Mouse (Mus musculus) heart, embryonic 16.5 days (tissue): ENCODE results near the gene Chic1. TPM values are rescaled to one million over a fixed set of nuclear protein-coding genes. Genes with fewer than 3 reads are reported as not detected.

Experiments
- ATAC-seq: fragments of 200-750 bp; cut with Nextera tagmentation; replicated peaks from 2 replicates; pipeline ENCODE4 v1.8.0; 2017; ENCODE audit warnings: moderate number of reproducible peaks; ENCODE audit not compliant: insufficient read depth, low FRiP score; ENCODE audit errors: extremely low read depth
- H3K27ac ChIP-seq: fragments of 300-500 bp; sonication (generic); 2 replicates; pipeline ENCODE4 v1.5.1; 2014; ENCODE audit warnings: mild to moderate bottlenecking, low read length, control low read depth, moderate library complexity
- H3K27me3 ChIP-seq: fragments of 300-500 bp; sonication (generic); 2 replicates; pipeline ENCODE4 v1.6.1; 2014; ENCODE audit warnings: low read length, mixed read lengths; ENCODE audit not compliant: control insufficient read depth, insufficient read depth
- H3K36me3 ChIP-seq: fragments of 300-500 bp; sonication (generic); 2 replicates; pipeline ENCODE4 v1.6.1; 2014; ENCODE audit not compliant: control insufficient read depth, insufficient read depth
- H3K4me1 ChIP-seq: fragments of 300-500 bp; sonication (generic); 2 replicates; pipeline ENCODE4 v1.6.1; 2014; ENCODE audit warnings: low read length, mixed read lengths; ENCODE audit not compliant: control insufficient read depth, insufficient read depth
- H3K4me2 ChIP-seq: fragments of 300-500 bp; sonication (generic); 2 replicates; pipeline ENCODE4 v1.6.1; 2014; ENCODE audit warnings: low read depth, mild to moderate bottlenecking, control low read depth, low read length
- H3K4me3 ChIP-seq: fragments of 300-500 bp; sonication (generic); 2 replicates; pipeline ENCODE4 v1.5.1; 2014; ENCODE audit warnings: mild to moderate bottlenecking, control low read depth, low read length
- H3K9ac ChIP-seq: fragments of 300-500 bp; sonication (generic); 2 replicates; pipeline ENCODE4 v1.6.1; 2014; ENCODE audit warnings: low read length, control low read depth
- H3K9me3 ChIP-seq: fragments of 300-500 bp; sonication (generic); replicated peaks from 2 replicates; pipeline ENCODE4 v1.6.1; 2016; ENCODE audit warnings: low read length; ENCODE audit not compliant: control insufficient read depth
- WGBS: fragments of 180-500 bp; shearing (Covaris S2); extraction: QIAGEN DNeasy Blood & Tissue Kit; methylation state at CpG from one replicate; pipeline ENCODE4 v1.1.7; 2014; 5-methylcytosine and 5-hydroxymethylcytosine counted together
- polyA plus RNA-seq: library from polyadenylated mRNA; unstranded; fragments of >200 nt; fragmentation: Nextera tagmentation; extraction: Ambion mirVana; gene quantifications from 2 replicates; pipeline ENCODE4 v1.2.1, GENCODE M21; 2015

Gene Chic1
- polyA plus RNA-seq, 1 experiment from 2014 or later, result 1.9 TPM

DNA sequence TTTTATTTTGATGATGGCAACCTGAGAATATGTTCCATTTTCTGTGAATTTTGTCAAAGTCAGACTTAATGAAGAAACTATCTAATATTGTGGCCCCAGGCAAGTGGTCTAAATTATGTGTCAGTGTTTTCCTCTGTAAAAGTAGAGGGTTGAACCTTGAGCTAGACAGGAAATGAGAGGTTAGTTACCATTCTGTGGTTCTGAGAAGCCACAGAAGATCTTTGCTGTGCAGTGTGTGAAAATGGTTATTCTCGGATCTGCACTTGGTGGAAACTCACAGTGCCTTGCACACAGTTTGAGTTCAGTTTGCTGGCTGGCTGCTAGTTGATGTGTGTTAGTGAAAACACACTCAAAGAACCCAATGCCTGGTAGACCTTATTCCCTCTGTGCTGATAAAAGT lies 37.6 kb downstream of the Chic1 start:
- Histone ChIP-seq H3K27me3 (peaks cover 28% of the 10 kb centered on the region), H3K4me3 (no peak overlapping the region), H3K4me2 (no peak overlapping the region), H3K9me3 (no peaks in the 10 kb centered on the region), H3K4me1 (no peaks in the 10 kb centered on the region), H3K27ac (no peak overlapping the region), H3K36me3 (no peaks in the 10 kb centered on the region), H3K9ac (no peak overlapping the region)
- no peak for ATAC-seq
- 53% methylated on average over 1 of the region's 1 CpGs for WGBS

DNA sequence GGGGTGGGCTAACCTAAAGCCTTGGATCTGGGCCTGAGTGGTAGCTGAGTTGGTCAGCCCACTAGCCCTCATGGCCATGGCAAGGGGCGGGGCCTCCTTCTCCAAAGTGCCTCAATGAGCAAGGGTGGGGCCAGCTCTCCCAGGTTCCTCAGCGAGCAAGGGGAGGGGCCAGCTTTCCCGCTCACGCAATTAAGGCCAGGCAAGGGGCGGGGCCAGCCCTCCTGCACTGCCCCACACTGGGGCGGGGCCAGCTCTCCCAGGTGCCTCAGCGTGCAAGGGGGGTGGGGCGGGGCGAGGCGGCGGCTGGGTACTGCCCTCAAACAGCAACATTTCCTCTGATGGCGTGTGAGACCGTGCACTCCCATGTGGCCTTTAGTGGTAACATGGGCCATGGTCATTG lies 48.7 kb downstream of the Chic1 start:
- WGBS, result 44% methylated on average over 13 of the region's 13 CpGs
- H3K9me3 ChIP-seq, result no peaks in the 10 kb centered on the region
- H3K9ac ChIP-seq, result no peak overlapping the region
- ATAC-seq, result no peak
- no peaks in the 10 kb centered on the region for H3K4me1 ChIP-seq
- H3K4me2 ChIP-seq, result no peak overlapping the region
- H3K27me3 ChIP-seq, result peaks cover 28% of the 10 kb centered on the region
- no peak overlapping the region for H3K27ac ChIP-seq
- no peaks in the 10 kb centered on the region for H3K36me3 ChIP-seq
- no peak overlapping the region for H3K4me3 ChIP-seq

DNA sequence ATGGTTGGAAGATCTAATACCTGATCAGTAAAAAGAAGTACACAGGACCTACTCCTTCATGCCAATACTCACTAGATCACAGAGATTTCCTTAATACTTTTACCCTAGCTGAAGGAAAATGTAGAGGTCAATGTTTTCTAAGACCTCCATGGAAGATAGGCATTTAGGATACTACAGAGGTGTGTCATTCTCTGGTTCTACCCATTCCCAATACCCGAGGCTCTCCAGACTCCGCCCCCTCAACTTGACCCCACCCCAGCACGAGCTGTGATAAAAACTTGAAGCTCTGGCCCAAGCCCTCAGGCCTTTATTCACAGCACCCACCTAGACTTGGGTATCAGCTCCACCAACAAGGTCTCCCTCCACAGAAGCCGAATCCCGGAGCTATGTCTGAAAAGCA lies 57.9 kb downstream of the Chic1 start, which contains the start of gene Tsx:
Gene Tsx, plus strand, starts transcription at position 301 of the 400 bp plus-strand sequence.
- peaks cover 42% of the 10 kb centered on the region for H3K27me3 ChIP-seq
- no peaks in the 10 kb centered on the region for H3K9me3 ChIP-seq
- no peak for ATAC-seq
- no peak within 1 kb of the TSS for H3K9ac ChIP-seq
- no peaks in the 10 kb centered on the region for H3K36me3 ChIP-seq
- H3K4me2 ChIP-seq, result no peak within 1 kb of the TSS
- no peak within 1 kb of the TSS for H3K27ac ChIP-seq
- no peak within 1 kb of the TSS for H3K4me3 ChIP-seq
- H3K4me1 ChIP-seq, result no peaks in the 10 kb centered on the region
- WGBS, result 71% methylated on average over 5 of the region's 5 CpGs

DNA sequence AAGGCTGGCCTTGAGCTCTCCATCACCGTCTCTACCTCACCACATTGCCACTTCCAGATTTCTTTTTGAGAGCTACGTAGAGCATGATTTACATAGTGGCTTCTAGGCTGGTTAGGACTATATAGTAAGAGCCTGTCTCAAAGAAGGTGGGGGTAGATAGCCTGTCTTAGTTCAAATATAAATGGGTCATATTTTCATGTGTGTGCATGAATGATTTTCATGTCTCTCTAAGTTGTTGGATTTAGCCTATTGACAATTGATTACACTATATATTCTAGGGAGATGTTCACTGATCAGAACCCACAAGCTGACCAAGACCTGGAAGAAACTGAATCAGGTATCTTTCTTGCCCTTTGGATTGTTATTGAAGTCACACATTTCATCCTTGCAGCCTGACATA lies 65.4 kb downstream of the Chic1 start, which contains the start of gene Gm26992:
Gene Gm26992, plus strand, starts transcription at position 301 of the 400 bp plus-strand sequence.
- no peaks in the 10 kb centered on the region for H3K36me3 ChIP-seq
- no peaks in the 10 kb centered on the region for H3K4me1 ChIP-seq
- no peaks in the 10 kb centered on the region for H3K9me3 ChIP-seq
- peaks cover 30% of the 10 kb centered on the region for H3K27me3 ChIP-seq
- no peak within 1 kb of the TSS for H3K4me2 ChIP-seq
- ATAC-seq, result no peak
- H3K27ac ChIP-seq, result no peak within 1 kb of the TSS
- no peak within 1 kb of the TSS for H3K9ac ChIP-seq
- H3K4me3 ChIP-seq, result no peak within 1 kb of the TSS
- 88% methylated on average over 2 of the region's 2 CpGs for WGBS

DNA sequence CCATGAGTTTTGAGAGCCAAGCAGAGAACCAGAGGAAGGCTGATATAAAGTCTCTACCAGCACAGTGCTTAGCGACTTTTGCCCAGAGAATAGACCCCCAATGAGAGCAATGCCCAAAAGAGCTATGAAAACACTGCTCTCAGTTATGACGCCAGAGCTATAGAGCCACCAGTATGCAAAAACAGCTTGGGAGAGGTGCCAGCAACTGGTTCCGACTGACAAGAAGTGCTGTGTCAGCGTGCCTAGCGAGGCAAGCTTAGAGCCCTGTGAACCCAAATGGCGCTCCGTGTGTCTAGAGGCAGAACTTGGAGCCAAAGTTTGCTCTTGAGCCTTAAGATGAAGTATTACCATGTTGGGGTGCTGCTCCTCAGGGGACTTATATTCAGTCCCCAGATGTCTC lies 71.4 kb downstream of the Chic1 start:
- Histone ChIP-seq H3K9me3 (no peaks in the 10 kb centered on the region), H3K4me3 (no peak overlapping the region), H3K27me3 (peaks cover 19% of the 10 kb centered on the region), H3K9ac (no peak overlapping the region), H3K4me2 (no peak overlapping the region), H3K27ac (no peak overlapping the region), H3K36me3 (no peaks in the 10 kb centered on the region), H3K4me1 (no peaks in the 10 kb centered on the region)
- no peak for ATAC-seq
- WGBS, result 62% methylated on average over 7 of the region's 7 CpGs

DNA sequence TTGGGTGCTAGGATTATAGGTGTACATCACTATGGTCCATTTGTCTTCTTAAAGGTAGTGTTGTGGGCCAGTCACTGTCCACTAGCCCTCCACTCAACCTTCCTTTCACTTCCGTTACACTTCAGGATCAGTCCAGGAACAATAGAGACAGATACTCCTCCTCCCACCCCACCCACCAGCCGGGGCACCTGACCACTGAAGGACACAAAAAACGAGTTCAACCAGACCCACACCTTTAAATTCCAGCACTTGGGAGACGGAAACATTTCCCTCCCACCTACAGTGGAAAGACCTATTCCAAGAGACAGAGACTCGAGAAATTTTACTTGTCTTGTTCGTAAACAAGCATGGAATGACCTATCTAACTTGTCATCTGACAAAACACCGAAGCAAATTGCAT lies 76.0 kb downstream of the Chic1 start:
- no peak overlapping the region for H3K4me2 ChIP-seq
- no peaks in the 10 kb centered on the region for H3K4me1 ChIP-seq
- WGBS, result 67% methylated on average over 7 of the region's 7 CpGs
- no peaks in the 10 kb centered on the region for H3K9me3 ChIP-seq
- H3K4me3 ChIP-seq, result no peak overlapping the region
- peaks cover 25% of the 10 kb centered on the region for H3K27me3 ChIP-seq
- no peak overlapping the region for H3K9ac ChIP-seq
- no peak for ATAC-seq
- H3K36me3 ChIP-seq, result no peaks in the 10 kb centered on the region
- H3K27ac ChIP-seq, result no peak overlapping the region

DNA sequence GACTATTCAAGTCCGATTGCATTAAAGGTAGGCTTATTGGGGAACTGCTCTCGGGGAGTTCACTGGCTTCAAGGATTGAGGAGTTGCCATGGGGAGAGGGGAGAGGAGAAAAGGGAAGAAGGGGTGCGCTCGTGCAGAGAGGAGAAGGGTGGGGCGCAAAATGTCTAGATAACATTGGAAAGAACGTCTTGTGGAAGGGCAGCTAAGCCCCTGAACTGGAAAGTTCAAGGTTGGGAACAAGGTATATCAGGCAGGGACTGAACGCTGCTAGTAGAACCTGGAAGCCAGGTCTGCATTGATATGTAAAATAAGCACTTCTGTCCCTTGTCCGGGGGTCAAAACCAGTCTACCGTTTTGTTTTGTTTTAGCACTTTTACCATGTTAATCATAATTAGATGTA lies 81.7 kb downstream of the Chic1 start:
- no peak overlapping the region for H3K9ac ChIP-seq
- no peak overlapping the region for H3K4me2 ChIP-seq
- H3K27me3 ChIP-seq, result peaks cover 40% of the 10 kb centered on the region
- H3K9me3 ChIP-seq, result no peaks in the 10 kb centered on the region
- no peak overlapping the region for H3K27ac ChIP-seq
- H3K4me3 ChIP-seq, result no peak overlapping the region
- H3K36me3 ChIP-seq, result no peaks in the 10 kb centered on the region
- 10% methylated on average over 9 of the region's 9 CpGs for WGBS
- no peak for ATAC-seq
- no peaks in the 10 kb centered on the region for H3K4me1 ChIP-seq

DNA sequence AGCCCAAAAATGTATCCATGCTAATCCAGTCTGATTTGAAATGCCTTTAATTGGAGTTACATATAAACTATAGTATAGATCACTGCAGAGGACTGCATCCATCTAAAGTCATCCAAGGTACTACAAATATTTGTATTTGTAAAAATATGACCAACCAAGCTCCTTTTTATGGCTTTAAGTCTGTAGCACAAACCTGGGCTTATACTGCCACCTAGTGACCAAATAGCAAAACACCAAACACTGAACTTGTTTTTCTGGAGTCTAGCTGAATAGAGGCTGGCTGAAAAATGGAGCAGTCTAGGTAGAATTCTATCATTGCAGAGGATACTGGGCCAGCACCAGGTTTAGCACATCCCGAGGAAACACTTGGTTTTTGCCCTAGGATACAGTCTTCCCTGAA lies 84.5 kb downstream of the Chic1 start:
- no peak overlapping the region for H3K9ac ChIP-seq
- ATAC-seq, result no peak
- no peaks in the 10 kb centered on the region for H3K36me3 ChIP-seq
- H3K4me1 ChIP-seq, result no peaks in the 10 kb centered on the region
- H3K9me3 ChIP-seq, result no peaks in the 10 kb centered on the region
- H3K27me3 ChIP-seq, result peaks cover 45% of the 10 kb centered on the region
- 0% methylated on average over 1 of the region's 1 CpGs for WGBS
- H3K4me2 ChIP-seq, result no peak overlapping the region
- no peak overlapping the region for H3K4me3 ChIP-seq
- H3K27ac ChIP-seq, result no peak overlapping the region

DNA sequence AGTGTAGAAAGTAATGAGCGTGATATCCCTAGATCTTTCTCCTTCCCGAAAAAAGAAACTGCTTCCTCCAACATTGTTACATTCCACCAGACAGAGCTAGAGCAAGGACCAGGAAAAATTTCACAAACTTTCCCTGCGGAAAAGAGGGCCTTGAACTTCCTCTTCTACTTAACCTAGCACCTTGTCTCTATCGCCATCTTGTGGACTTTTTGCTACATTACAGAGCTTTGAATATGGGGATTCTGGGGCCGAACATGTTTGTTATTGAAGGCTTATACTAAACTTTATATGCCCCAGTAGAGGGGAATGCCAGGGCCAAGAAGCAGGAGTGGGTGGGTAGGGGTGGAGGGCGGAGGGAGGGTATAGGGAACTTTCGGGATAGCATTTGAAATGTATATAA lies 87.5 kb downstream of the Chic1 start:
- WGBS, result 42% methylated on average over 7 of the region's 7 CpGs
- Histone ChIP-seq H3K27ac (no peak overlapping the region), H3K4me1 (0 out of 2 replicates have a peak, but pooled peaks cover 3% of the 10 kb centered on the region), H3K9ac (no peak overlapping the region), H3K9me3 (no peaks in the 10 kb centered on the region), H3K4me3 (no peak overlapping the region), H3K4me2 (no peak overlapping the region), H3K27me3 (peaks cover 47% of the 10 kb centered on the region), H3K36me3 (no peaks in the 10 kb centered on the region)
- no peak for ATAC-seq
